Mouse (Mus musculus) testis, adult 2 months (tissue): Measurements from ENCODE around the gene Thap7. TPM values are rescaled to one million over a fixed set of nuclear protein-coding genes. Genes with fewer than 3 reads are reported as not detected.
A peak's percentile ranks its signal among the peaks of the same experiment; 100 is the strongest.

ENCODE experiments used
- H3K27ac ChIP-seq: fragments of 200-500 bp; 2 replicates; pipeline ENCODE4 v1.5.1; 2012; ENCODE audit warnings: low read depth, low read length; ENCODE audit not compliant: control insufficient read depth, insufficient read depth
- H3K27me3 ChIP-seq: fragments of 200-500 bp; 2 replicates; pipeline ENCODE4 v1.6.1; 2012; ENCODE audit warnings: mild to moderate bottlenecking, low read length, moderate library complexity; ENCODE audit not compliant: control insufficient read depth, insufficient read depth
- H3K36me3 ChIP-seq: fragments of 200-500 bp; 2 replicates; pipeline ENCODE4 v1.6.1; 2012; ENCODE audit warnings: mild to moderate bottlenecking, low read length; ENCODE audit not compliant: control insufficient read depth, insufficient read depth
- H3K4me1 ChIP-seq: fragments of 200-500 bp; 2 replicates; pipeline ENCODE4 v1.6.1; 2012; ENCODE audit warnings: low read length; ENCODE audit not compliant: control insufficient read depth, insufficient read depth
- H3K4me3 ChIP-seq: fragments of 200-500 bp; 2 replicates; pipeline ENCODE4 v1.5.1; 2012; ENCODE audit warnings: low read depth, mild to moderate bottlenecking, low read length, moderate library complexity, mixed read lengths; ENCODE audit not compliant: control insufficient read depth
- CTCF ChIP-seq: fragments of 200-500 bp; IDR thresholded peaks from 2 replicates; pipeline ENCODE4 v1.5.1; 2012; ENCODE audit warnings: low read depth, mild to moderate bottlenecking, inconsistent platforms, low read length, moderate library complexity; ENCODE audit not compliant: control insufficient read depth, insufficient read depth, insufficient replicate concordance
- POLR2A ChIP-seq: fragments of 200-500 bp; IDR thresholded peaks from 2 replicates; pipeline ENCODE4 v1.6.1; 2012; ENCODE audit warnings: low read depth, mild to moderate bottlenecking, inconsistent platforms, low read length, moderate library complexity; ENCODE audit not compliant: control insufficient read depth
- polyA plus RNA-seq: library from polyadenylated mRNA; depleted of rRNA; stranded (reverse); fragments of >200 nt; gene quantifications from 2 replicates; pipeline ENCODE4 v1.2.3, GENCODE M21; 2012

Thap7 gene
- polyA plus RNA-seq, 1 experiment = 154 TPM

- Histone ChIP-seq H3K27ac (no peak overlapping the region), H3K36me3 (no peaks in the 10 kb centered on the region), H3K27me3 (no peaks in the 10 kb centered on the region), H3K4me3 (no peak overlapping the region), H3K4me1 (no peaks in the 10 kb centered on the region)
- TF ChIP-seq POLR2A (no peak), CTCF (no peak)
Measured at GRCm38 (mm10) chr16:17499249-17499883, 31.6 kb downstream of the Thap7 start.

DNA sequence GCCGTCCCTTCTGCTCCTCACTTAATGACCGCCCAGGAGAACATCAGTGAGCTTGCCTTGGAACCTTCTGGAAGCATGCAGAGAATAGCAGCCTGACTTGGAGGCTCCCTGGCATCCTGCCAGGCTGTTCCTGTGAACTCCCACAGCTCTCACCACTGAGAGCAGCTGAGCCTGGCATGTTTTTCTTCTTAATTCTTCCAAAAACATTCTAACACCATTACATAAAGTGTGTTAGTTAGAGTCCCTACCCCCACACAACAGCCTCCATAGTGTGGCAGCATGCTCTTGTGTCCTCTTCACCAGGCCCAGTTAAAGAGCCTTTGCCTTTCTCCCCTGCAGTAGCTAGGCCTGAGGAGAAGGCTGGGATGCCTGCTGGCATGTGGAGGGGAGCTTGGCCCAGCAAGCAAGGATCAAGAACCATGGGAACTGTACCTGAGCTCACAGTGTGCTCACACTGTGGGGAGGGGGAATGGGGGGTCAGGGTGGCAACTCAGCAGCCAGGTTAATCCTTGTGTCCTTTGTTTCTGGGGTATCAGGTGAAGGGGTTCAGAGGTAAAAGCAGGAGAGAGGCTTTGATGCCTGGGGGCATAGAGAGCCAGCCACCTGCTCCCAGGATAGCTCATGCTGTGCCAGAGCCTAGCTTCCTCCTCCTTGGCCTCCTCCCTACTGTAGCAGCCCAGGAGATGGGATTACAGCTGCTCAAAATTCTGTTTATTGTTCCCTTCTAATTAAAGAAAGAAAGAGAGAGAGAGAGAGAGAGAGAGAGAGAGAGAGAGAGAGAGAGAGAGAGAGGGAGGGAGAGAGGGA is 34.2 kb downstream of the Thap7 start:
- no peak for TF ChIP-seq POLR2A
- no peak for TF ChIP-seq CTCF
- Histone ChIP-seq H3K4me3 (no peak overlapping the region), H3K27ac (peak overlapping the region; percentile 44), H3K27me3 (no peaks in the 10 kb centered on the region), H3K4me1 (no peaks in the 10 kb centered on the region; the same call in 1 of the 2 replicates), H3K36me3 (no peaks in the 10 kb centered on the region)

DNA sequence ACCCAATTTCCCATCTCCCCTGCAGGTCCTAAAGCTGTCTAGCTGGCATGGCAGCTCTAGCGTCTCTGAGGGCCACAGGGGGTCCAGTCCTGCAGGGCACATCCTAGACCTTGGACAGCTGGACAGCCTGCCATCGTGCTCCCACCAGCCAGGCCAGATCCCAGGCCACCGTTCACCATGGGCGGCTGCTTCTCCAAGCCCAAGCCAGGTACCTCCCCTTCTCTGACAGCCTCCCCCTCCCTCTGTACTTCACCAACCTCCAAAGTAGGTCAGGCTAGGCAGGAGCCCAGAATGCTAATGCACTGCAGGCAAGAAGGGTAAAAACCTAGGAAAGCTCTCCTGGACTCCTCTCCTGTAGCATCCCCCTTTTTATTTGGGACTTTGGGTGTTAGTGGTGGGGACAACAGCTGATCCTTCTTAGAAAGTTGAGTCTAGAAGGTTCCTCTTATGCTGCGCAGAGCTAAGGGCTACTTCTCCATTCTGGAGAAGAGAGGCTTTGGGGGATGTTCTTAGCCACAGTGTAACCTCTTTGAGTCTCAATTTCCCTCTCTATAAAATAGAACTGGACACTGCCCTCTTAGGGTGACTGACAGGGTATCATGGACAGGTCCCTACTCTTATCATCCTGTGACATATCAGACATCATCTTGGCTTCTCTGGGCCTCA is 38.9 kb downstream of the Thap7 start:
- peaks cover 7% of the 10 kb centered on the region for H3K4me1 ChIP-seq
- H3K27me3 ChIP-seq = no peaks in the 10 kb centered on the region
- TF ChIP-seq CTCF = no peak
- TF ChIP-seq POLR2A = no peak
- H3K36me3 ChIP-seq = no peaks in the 10 kb centered on the region
- H3K4me3 ChIP-seq = no peak overlapping the region
- no peak overlapping the region for H3K27ac ChIP-seq

- H3K36me3 ChIP-seq = no peaks in the 10 kb centered on the region
- H3K27me3 ChIP-seq = no peaks in the 10 kb centered on the region
- peaks cover 7% of the 10 kb centered on the region for H3K4me1 ChIP-seq
- H3K4me3 ChIP-seq = no peak overlapping the region
- no peak overlapping the region for H3K27ac ChIP-seq
- TF ChIP-seq POLR2A (no peak), CTCF (no peak)
Measured at GRCm38 (mm10) chr16:17491154-17491553, 39.8 kb downstream of the Thap7 start.

DNA sequence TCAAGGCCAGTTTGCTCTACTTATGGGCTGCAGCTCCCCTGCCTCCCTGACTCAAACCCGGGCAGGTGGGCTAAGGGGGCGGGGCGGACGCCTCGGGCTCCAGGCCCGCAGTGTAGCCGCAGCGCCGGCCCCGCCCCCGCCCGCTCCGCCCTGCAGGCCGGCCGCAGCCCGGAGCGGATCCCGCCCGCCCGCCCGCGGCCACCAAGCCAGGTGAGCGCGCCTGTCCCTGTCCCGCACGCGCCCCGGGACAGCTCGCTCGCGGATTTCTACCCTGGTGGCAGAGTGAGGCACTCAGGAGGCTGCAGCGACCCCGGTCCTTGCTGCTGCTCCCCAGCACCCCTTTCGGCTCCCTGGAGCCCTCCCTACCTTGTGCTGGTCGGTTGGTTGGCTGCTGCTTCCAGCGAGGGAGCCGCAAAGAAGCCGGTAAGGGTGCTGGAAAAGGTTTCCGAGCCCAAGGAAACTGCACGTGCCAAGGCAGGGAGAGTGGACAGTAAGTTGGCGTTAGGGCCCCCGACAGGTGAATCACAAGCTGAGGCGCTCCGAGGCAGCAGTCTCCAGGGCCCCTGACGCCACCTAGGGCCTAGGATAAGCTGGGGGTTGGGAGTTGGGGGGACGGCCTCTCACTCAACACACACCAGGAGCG is 41.3 kb downstream of the Thap7 start, which contains the start of gene Aifm3:
Aifm3 (plus strand) TSS at position 143 of the 643 bp plus-strand sequence.
- Histone ChIP-seq H3K36me3 (no peaks in the 10 kb centered on the region; the same call in 1 of the 2 replicates), H3K4me3 (peak within 1 kb of the TSS; percentile 81), H3K4me1 (peaks cover 7% of the 10 kb centered on the region), H3K27me3 (no peaks in the 10 kb centered on the region), H3K27ac (no peak within 1 kb of the TSS)
- TF ChIP-seq CTCF = no peak
- TF ChIP-seq POLR2A = no peak

DNA sequence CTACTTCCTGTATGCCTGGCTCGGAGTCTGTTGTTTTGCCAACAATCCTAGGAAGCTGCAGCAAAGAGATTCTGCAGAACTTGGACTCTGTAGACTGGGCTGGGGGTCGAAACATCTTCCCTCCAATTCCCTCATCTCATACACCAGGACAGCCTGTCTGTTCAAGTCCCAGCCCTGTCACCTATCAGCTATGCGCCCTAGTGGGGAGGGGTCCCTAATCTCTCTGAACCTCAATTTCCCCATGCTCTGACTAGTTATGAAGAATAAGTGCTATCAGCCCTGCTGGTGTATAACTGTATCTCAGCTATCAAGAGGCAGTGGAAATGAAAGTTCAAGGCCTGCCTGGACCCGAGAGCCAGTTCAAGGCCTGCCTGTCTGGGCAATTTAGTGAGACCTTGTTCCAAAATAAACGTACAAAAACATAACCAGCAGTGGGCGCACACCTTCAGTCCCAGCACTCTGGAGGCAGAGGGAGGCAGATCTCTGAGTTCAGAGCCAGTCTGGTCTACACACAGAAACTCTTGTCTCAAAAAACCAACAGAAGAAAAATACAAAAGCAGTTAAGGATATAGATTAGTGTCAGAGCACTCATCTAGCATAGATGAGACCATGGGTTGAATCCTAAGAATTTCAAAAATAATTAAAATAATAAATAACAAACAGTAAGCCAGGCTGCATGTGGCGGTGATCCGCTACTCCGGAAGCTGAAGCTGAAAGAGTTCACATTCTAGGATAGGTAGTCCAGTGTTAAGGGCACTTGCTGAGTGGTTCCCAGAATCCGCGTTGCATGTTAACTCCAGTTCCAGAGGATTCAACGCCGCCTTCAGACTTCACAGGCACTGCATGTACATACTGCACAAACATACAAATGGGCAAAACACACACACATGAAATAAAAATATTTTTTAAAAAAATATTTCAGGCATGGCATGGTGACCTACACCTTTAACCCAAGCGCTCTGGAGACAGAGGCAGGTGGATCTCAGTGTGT is 42.2 kb downstream of the Thap7 start:
- Histone ChIP-seq H3K27ac (no peak overlapping the region), H3K4me1 (peaks cover 7% of the 10 kb centered on the region), H3K27me3 (no peaks in the 10 kb centered on the region), H3K36me3 (no peaks in the 10 kb centered on the region; the same call in 1 of the 2 replicates), H3K4me3 (peak overlapping the region; percentile 32; the same call in 1 of the 2 replicates)
- no peak for TF ChIP-seq POLR2A
- peak; percentile 30; the same call in 1 of the 2 replicates for TF ChIP-seq CTCF
